Mouse (Mus musculus) limb, embryonic 15.5 days (tissue): ENCODE data around the gene Calml4. TPM values are rescaled to one million over a fixed set of nuclear protein-coding genes. Genes with fewer than 3 reads are reported as not detected.

Source experiments
- ATAC-seq: fragments of 200-750 bp; cut with Nextera tagmentation; 2 replicates; pipeline ENCODE4 v1.8.0; 2017; ENCODE audit warnings: low read depth, moderate TSS enrichment; ENCODE audit not compliant: insufficient number of reproducible peaks, low FRiP score, low TSS enrichment
- H3K27ac ChIP-seq: fragments of 300-500 bp; sonication (generic); 2 replicates; pipeline ENCODE4 v1.5.1; 2015; ENCODE audit warnings: moderate library complexity, mild to moderate bottlenecking, inconsistent platforms
- H3K27me3 ChIP-seq: fragments of 300-500 bp; sonication (generic); 2 replicates; pipeline ENCODE4 v1.6.1; 2015; ENCODE audit warnings: inconsistent platforms
- H3K36me3 ChIP-seq: fragments of 300-500 bp; sonication (generic); 2 replicates; pipeline ENCODE4 v1.6.1; 2015; ENCODE audit warnings: inconsistent platforms
- H3K4me1 ChIP-seq: fragments of 300-500 bp; sonication (generic); 2 replicates; pipeline ENCODE4 v1.6.1; 2015; ENCODE audit warnings: inconsistent platforms
- H3K4me2 ChIP-seq: fragments of 300-500 bp; sonication (generic); 2 replicates; pipeline ENCODE4 v1.6.1; 2015; ENCODE audit warnings: mild to moderate bottlenecking, inconsistent platforms
- H3K4me3 ChIP-seq: fragments of 300-500 bp; sonication (generic); 2 replicates; pipeline ENCODE4 v1.5.1; 2015; ENCODE audit warnings: mild to moderate bottlenecking, inconsistent platforms
- H3K9ac ChIP-seq: fragments of 300-500 bp; sonication (generic); 2 replicates; pipeline ENCODE4 v1.6.1; 2015; ENCODE audit warnings: inconsistent platforms
- H3K9me3 ChIP-seq: fragments of 300-500 bp; sonication (generic); 2 replicates; pipeline ENCODE4 v1.6.1; 2016; ENCODE audit warnings: inconsistent platforms
- WGBS: fragments of 180-500 bp; shearing (Covaris S2); methylation state at CpG from one replicate; pipeline ENCODE4 v1.1.7; 2015; 5-methylcytosine and 5-hydroxymethylcytosine counted together
- polyA plus RNA-seq: library from polyadenylated mRNA; unstranded; fragments of >200 nt; fragmentation: Nextera tagmentation; extraction: Ambion mirVana; gene quantifications from 2 replicates; pipeline ENCODE4 v1.2.1, GENCODE M21; 2015

Gene Calml4
- polyA plus RNA-seq, 1 experiment from 2014 or later = 16.2 TPM

DNA sequence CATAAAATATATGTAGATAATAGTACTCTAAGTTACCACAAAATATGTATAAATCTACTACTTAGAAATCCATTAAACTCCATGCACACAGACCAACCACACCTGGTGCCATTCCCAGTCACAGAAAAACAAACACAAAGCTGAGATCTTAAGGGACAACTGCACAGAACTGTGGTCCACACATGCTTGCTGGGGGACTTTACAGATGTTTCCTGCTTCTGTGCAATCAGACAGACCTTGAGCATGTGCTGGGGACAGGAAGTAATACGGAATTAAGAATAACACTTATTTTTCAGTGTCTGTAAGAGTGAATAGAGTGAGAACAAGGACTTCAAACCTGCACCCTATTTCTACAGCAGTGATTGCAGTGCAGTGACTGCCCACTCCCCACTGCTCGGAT lies 63.0 kb downstream of the Calml4 start:
- H3K9ac ChIP-seq = no peak overlapping the region
- no peak overlapping the region for H3K4me3 ChIP-seq
- H3K27me3 ChIP-seq = no peaks in the 10 kb centered on the region
- no peaks in the 10 kb centered on the region for H3K9me3 ChIP-seq
- no peaks in the 10 kb centered on the region for H3K4me1 ChIP-seq
- peaks cover 29% of the 10 kb centered on the region for H3K36me3 ChIP-seq
- no peak overlapping the region for H3K27ac ChIP-seq
- no peak for ATAC-seq
- H3K4me2 ChIP-seq = no peak overlapping the region
- 68% methylated on average over 2 of the region's 2 CpGs for WGBS

DNA sequence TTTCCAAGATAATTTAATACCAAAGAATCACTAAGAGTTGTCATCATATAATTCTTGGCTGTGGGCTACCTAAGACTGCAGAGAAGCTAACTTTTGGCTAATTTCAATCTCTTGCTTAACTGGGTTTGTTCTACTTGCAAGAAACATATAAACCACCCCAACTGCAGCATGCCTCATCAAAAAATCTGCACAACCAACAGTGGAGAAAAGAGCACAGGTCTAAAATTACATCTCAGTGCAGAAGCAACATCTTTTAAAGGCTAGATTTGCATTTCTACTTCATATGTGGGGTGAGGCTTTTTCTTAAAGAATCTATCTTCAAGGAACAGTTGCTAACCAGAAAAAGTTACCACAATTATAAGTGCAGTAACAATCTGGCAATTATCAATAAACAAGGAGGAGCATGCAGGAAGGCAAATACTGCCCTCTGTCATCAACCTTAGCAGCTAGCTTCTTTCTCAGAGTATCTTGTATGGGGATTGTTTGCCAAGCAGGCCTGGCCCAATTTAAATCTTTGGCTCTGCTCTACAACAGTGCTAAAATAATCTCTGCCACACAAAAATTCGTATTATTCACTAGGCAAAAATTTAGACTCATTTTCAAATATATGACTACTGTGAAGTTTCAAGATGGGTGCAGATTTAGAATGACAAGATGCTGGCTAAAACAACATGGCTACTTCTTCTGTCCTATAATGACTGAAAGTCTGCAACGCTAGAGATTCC lies 67.2 kb downstream of the Calml4 start:
- ATAC-seq = no peak
- Histone ChIP-seq H3K9ac (no peak overlapping the region), H3K4me3 (no peak overlapping the region), H3K9me3 (no peaks in the 10 kb centered on the region), H3K4me1 (no peaks in the 10 kb centered on the region), H3K4me2 (no peak overlapping the region), H3K27ac (no peak overlapping the region), H3K36me3 (peaks cover 10% of the 10 kb centered on the region), H3K27me3 (no peaks in the 10 kb centered on the region)
- WGBS = 74% methylated on average over 2 of the region's 2 CpGs

Other genes with a start within 250 kb of the Calml4 start
- 11.2 and 12.2 TPM in 2 replicates for gene Itga11, start 180.3 kb upstream of the Calml4 start, polyA plus RNA-seq
- 15.1 and 18.2 TPM in 2 replicates for gene Fem1b, start 46.1 kb upstream of the Calml4 start, polyA plus RNA-seq
- gene Cln6, start 19.3 kb upstream of the Calml4 start, polyA plus RNA-seq = 24.6 and 24.8 TPM in 2 replicates
- gene Pias1, start 129.8 kb downstream of the Calml4 start, polyA plus RNA-seq = 55.6 and 60.4 TPM in 2 replicates